ENCODE assay signal across 31 mouse cellular contexts in the genomic region with DNA sequence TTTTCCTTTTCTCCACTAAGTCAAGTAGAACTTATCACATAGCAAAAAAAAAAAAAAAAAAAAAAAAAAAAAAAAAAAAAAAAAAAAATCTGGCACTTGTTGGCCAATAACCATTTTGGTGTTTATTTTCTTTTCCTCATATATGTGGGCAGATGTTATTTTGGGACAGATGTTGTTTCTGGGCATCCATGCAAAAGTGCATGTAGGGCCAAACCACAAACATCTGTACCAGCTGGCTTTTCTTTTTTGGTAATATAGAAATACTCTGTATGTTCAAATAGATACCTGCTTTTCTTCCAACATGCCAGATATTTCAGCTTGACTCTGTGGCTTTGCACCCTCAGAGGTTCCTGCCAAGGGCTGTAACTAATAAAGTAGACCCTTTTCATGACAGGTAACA. TPM values are rescaled to one million over a fixed set of nuclear protein-coding genes. Genes with fewer than 3 reads are reported as not detected.
DNase-seq lines count a peak whose midpoint lies in the region; ATAC-seq and TF ChIP-seq lines count a peak whose summit lies in the region.
"Had no signal": no experiment of that assay in that cellular context is flagged by ENCODE, and none has a peak within 500 bp of the region (broad histone marks: within the 10 kb centered on the region; RNA-seq: fewer than 3 reads in every experiment).

No protein-coding gene starts in this region.

- no peak overlapping the region for H3K4me2 ChIP-seq in embryonic facial prominence, embryonic 14.5 days (ENCODE audit: low read depth, low read length)
- no peak overlapping the region for H3K4me2 ChIP-seq in kidney, embryonic 15.5 days
- H3K4me2 ChIP-seq in midbrain, postnatal 0 days (ENCODE audit: low read depth, low read length, poor library complexity, severe bottlenecking): no peak overlapping the region

- H3K27me3 ChIP-seq in embryonic facial prominence, embryonic 14.5 days (replicated peaks; ENCODE audit: control insufficient read depth, insufficient read depth, low read length): no peaks in the 10 kb centered on the region
- no peaks in the 10 kb centered on the region for H3K27me3 ChIP-seq in embryonic facial prominence, embryonic 10.5 days (replicated peaks; ENCODE audit: low read depth, poor library complexity, severe bottlenecking)
- no peaks in the 10 kb centered on the region for H3K27me3 ChIP-seq in kidney, embryonic 15.5 days
- H3K27me3 ChIP-seq in midbrain, postnatal 0 days (ENCODE audit: insufficient read depth, low read length): no peaks in the 10 kb centered on the region
- H3K27me3 ChIP-seq: CH12.LX had no signal

- no peak overlapping the region for H3K27ac ChIP-seq in embryonic facial prominence, embryonic 14.5 days (replicated peaks; ENCODE audit: low read depth, low read length)
- no peak overlapping the region for H3K27ac ChIP-seq in embryonic facial prominence, embryonic 10.5 days (replicated peaks)
- H3K27ac ChIP-seq in kidney, embryonic 15.5 days: no peak overlapping the region
- no peak overlapping the region for H3K27ac ChIP-seq in midbrain, postnatal 0 days (ENCODE audit: low read depth, low read length)

- H3K36me3 ChIP-seq in embryonic facial prominence, embryonic 14.5 days (ENCODE audit: control insufficient read depth, insufficient read depth, low read length): no peaks in the 10 kb centered on the region
- no peaks in the 10 kb centered on the region for H3K36me3 ChIP-seq in embryonic facial prominence, embryonic 10.5 days (replicated peaks)
- no peaks in the 10 kb centered on the region for H3K36me3 ChIP-seq in kidney, embryonic 15.5 days
- no peaks in the 10 kb centered on the region for H3K36me3 ChIP-seq in midbrain, postnatal 0 days (ENCODE audit: insufficient read depth, low read length)
- H3K36me3 ChIP-seq: G1E had no signal

- H3K9ac ChIP-seq in embryonic facial prominence, embryonic 14.5 days (ENCODE audit: low read depth, low read length): no peak overlapping the region
- no peak overlapping the region for H3K9ac ChIP-seq in kidney, embryonic 15.5 days
- H3K9ac ChIP-seq in midbrain, postnatal 0 days (replicated peaks; ENCODE audit: low read length, poor library complexity, severe bottlenecking): no peak overlapping the region

- H3K9me3 ChIP-seq in embryonic facial prominence, embryonic 14.5 days (ENCODE audit: control insufficient read depth, low read length): no peaks in the 10 kb centered on the region
- no peaks in the 10 kb centered on the region for H3K9me3 ChIP-seq in embryonic facial prominence, embryonic 10.5 days
- no peaks in the 10 kb centered on the region for H3K9me3 ChIP-seq in kidney, embryonic 15.5 days (replicated peaks)
- H3K9me3 ChIP-seq in midbrain, postnatal 0 days (ENCODE audit: low read length): no peaks in the 10 kb centered on the region
- H3K9me3 ChIP-seq: G1E had no signal

- TF ChIP-seq CTCF in midbrain, postnatal 0 days (IDR thresholded peaks at IDR 0.05): no peak

- no peak overlapping the region for H3K4me3 ChIP-seq in embryonic facial prominence, embryonic 14.5 days (ENCODE audit: low read depth, low read length)
- no peak overlapping the region for H3K4me3 ChIP-seq in embryonic facial prominence, embryonic 10.5 days
- H3K4me3 ChIP-seq in kidney, embryonic 15.5 days (replicated peaks): no peak overlapping the region
- no peak overlapping the region for H3K4me3 ChIP-seq in midbrain, postnatal 0 days (ENCODE audit: low read depth, low read length)

- no peaks in the 10 kb centered on the region for H3K4me1 ChIP-seq in embryonic facial prominence, embryonic 14.5 days (ENCODE audit: control insufficient read depth, insufficient read depth, low read length)
- H3K4me1 ChIP-seq in embryonic facial prominence, embryonic 10.5 days: no peaks in the 10 kb centered on the region
- H3K4me1 ChIP-seq in kidney, embryonic 15.5 days: no peaks in the 10 kb centered on the region
- H3K4me1 ChIP-seq in midbrain, postnatal 0 days (ENCODE audit: insufficient read depth, low read length): no peaks in the 10 kb centered on the region

- no peak for ATAC-seq in embryonic facial prominence, embryonic 14.5 days (ENCODE audit: low read depth)
- ATAC-seq in kidney, embryonic 15.5 days (replicated peaks; ENCODE audit: low FRiP score): no peak
- no peak for ATAC-seq in midbrain, postnatal 0 days (ENCODE audit: low FRiP score)
- ATAC-seq: activated CD4-positive, CD25-positive, alpha-beta regulatory T cell, adult 4 months; CD4-positive, CD25-positive, alpha-beta regulatory T cell, adult 4 months; Patski had no signal

- DNase-seq in embryonic facial prominence, embryonic 14.5 days (ENCODE audit: low spot score): peak; percentile 5
- DNase-seq in embryonic facial prominence, embryonic 10.5 days (ENCODE audit: low spot score): no peak
- DNase-seq in 3T3-L1 (ENCODE audit: low read depth, low spot score) (peak; percentile 58), NIH3T3 (ENCODE audit: low read depth) (peak; percentile 59), adipocyte (ENCODE audit: low spot score) (peak; percentile 12)
- DNase-seq in right cerebral cortex, adult 18-20 months: no peak
- DNase-seq in midbrain, postnatal 0 days (ENCODE audit: low spot score): no peak
- DNase-seq: adrenal gland, adult 2 months; adrenal gland, adult 8-10 months; adrenal gland, postnatal 10 days; adrenal gland, postnatal 14 days; adrenal gland, postnatal 25 days; adrenal gland, postnatal 36 days; B cell, adult 2 months; cerebellum, adult 11 months; cerebellum, adult 11-12 months; cerebellum, adult 18-20 months; cerebellum, adult 2 months; cerebellum, adult 8-10 months had no signal

RNA-seq across cellular contexts. Expression of a gene that starts 51.2 kb away (rescaled TPM):
- 2.2 and 3.3 TPM in 2 replicates for polyA plus RNA-seq in embryonic facial prominence, embryonic 14.5 days (2014; fragmentation: Nextera tagmentation; extraction: Ambion mirVana)
- polyA plus RNA-seq in embryonic facial prominence, embryonic 10.5 days (2016; fragmentation: Nextera tagmentation; extraction: Ambion mirVana): 1.0 and 1.7 TPM in 2 replicates
- 0.77 and 1.0 TPM in 2 replicates for polyA plus RNA-seq in kidney, embryonic 15.5 days (2015; fragmentation: Nextera tagmentation; extraction: Ambion mirVana)
- 22.6 and 22.9 TPM in 2 replicates for total RNA-seq in midbrain, postnatal 0 days (2014; rRNA removed)
- polyA plus RNA-seq in midbrain, postnatal 0 days (2015; fragmentation: Nextera tagmentation; extraction: Ambion mirVana): 12.0 TPM in 2 replicates
- total RNA-seq: adrenal gland, postnatal 25 days; CH12.LX; G1E; MEL had no signal
- polyA plus RNA-seq: activated CD4-positive, CD25-positive, alpha-beta regulatory T cell, adult 4 months; adrenal gland, adult 2 months; CD4-positive, CD25-positive, alpha-beta regulatory T cell, adult 4 months; G1E; Patski had no signal

RNA-seq across cellular contexts. Expression of a gene that starts 52.1 kb away (rescaled TPM):
- not detected in 2 replicates for polyA plus RNA-seq in embryonic facial prominence, embryonic 14.5 days (2014; fragmentation: Nextera tagmentation; extraction: Ambion mirVana)
- polyA plus RNA-seq in embryonic facial prominence, embryonic 10.5 days (2016; fragmentation: Nextera tagmentation; extraction: Ambion mirVana): not detected in 2 replicates
- not detected in 2 replicates for polyA plus RNA-seq in kidney, embryonic 15.5 days (2015; fragmentation: Nextera tagmentation; extraction: Ambion mirVana)
- not detected in 2 replicates for total RNA-seq in midbrain, postnatal 0 days (2014; rRNA removed)
- polyA plus RNA-seq in midbrain, postnatal 0 days (2015; fragmentation: Nextera tagmentation; extraction: Ambion mirVana): 0.45 and 0.69 TPM in 2 replicates
- total RNA-seq: adrenal gland, adult 18-20 months; adrenal gland, adult 2 months; adrenal gland, adult 8-10 months; adrenal gland, postnatal 10 days; adrenal gland, postnatal 14 days; adrenal gland, postnatal 25 days; adrenal gland, postnatal 36 days; adrenal gland, postnatal 4 days; CH12.LX; ES-E14; G1E; MEL had no signal
- polyA plus RNA-seq: activated CD4-positive, CD25-positive, alpha-beta regulatory T cell, adult 4 months; adrenal gland, adult 2 months; brain, embryonic 14.5 days; C2C12; CD4-positive, CD25-positive, alpha-beta regulatory T cell, adult 4 months; cerebellum, adult 2 months; G1E; Patski had no signal

Comparison
In these comparisons a context has a peak if more than half of its experiments do, and no peak if none do; other contexts are left out.
1. DNase-seq: peak in embryonic facial prominence, embryonic 14.5 days (single experiment), 3T3-L1 (single experiment), NIH3T3 (single experiment) and adipocyte (single experiment); none in embryonic facial prominence, embryonic 10.5 days (single experiment), right cerebral cortex, adult 18-20 months (single experiment) and midbrain, postnatal 0 days (single experiment).